Mouse (Mus musculus): ENCODE results near the gene Gtf2i. TPM values are rescaled to one million over a fixed set of nuclear protein-coding genes. Genes with fewer than 3 reads are reported as not detected.

Gene Gtf2i
- polyA plus RNA-seq, 1 experiment, result 408 TPM

- TF ChIP-seq GATA1 (IDR thresholded peaks at IDR 0.05; ENCODE audit: low read length), result no peak
Measured at GRCm38 (mm10) chr5:134295277-134296050, 19.1 kb downstream of the Gtf2i start.

- TF ChIP-seq GATA1 (IDR thresholded peaks at IDR 0.05; ENCODE audit: low read length), result no peak
Measured at GRCm38 (mm10) chr5:134294606-134295005, 20.0 kb downstream of the Gtf2i start.

- TF ChIP-seq GATA1 (IDR thresholded peaks at IDR 0.05; ENCODE audit: low read length), result no peak
Measured at GRCm38 (mm10) chr5:134291096-134291495, 23.5 kb downstream of the Gtf2i start.

DNA sequence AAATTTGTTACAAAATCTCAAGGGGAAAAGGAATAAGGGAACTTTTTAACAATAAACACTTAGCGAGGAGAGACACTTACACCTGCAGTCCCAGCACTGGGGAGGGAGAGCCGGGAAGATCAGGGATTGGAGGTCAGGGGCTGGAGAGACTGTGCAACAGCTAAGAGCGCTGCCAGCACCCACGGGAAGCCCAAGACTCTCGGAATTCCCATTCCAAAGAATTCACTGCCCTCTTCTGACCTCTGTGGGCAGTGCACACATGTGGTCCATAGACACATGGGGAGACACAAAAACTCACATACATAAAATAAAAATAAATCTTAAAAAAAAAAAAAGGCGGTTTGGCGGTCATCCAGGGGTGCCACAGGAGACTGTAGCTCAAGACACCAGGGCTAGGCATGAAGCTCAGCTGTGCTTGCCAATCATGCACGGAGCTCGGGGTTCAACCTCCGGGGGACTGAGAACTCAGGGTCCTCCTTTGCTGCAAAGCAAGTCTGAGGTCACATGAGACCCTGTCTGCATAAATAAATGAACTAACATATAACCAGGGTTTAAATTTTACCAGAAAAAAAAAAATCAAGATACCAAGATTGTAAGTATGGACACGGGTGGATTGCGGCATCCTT lies 24.5 kb downstream of the Gtf2i start:
- TF ChIP-seq GATA1 (IDR thresholded peaks at IDR 0.05; ENCODE audit: low read length), result no peak

DNA sequence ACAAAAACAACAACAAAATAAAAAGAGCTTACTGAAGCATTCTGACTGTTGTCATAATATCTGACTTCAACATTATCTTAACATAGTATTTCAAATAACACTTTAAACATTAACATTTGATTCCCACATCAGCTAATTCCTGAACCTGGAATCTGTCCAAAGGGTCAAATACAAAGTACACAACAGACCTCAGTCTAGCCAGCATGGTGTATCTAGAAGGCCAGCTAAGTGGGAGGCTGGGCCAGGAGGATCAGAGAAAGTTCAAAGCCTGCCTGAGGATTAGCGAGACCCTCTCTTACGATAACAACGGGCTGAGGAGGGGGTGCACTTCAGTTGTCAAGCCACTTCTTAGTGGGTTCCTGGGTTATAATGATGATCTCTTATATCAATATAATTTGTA lies 26.5 kb downstream of the Gtf2i start:
- no peak for TF ChIP-seq GATA1 (IDR thresholded peaks at IDR 0.05; ENCODE audit: low read length)

DNA sequence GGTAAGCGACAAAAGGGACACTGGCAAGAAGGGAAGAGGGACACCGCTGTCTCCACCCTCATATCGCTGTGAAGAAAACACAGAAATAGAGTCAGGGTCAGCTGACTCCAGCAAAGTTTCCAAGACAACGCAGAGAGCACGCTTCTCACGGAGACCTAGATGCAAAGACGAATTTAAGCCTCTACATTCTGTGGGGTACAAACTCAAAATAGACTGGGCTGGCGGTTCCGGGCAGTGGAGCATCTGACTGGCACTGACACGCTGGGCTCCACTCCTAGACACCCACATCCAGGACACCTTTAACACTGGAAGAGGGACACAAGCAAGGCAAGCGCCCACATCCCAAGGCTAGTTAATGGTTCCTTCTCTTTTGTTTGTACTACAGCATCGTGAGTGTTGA lies 29.6 kb downstream of the Gtf2i start:
- no peak for TF ChIP-seq GATA1 (IDR thresholded peaks at IDR 0.05; ENCODE audit: low read length)

GRCm38 (mm10) chr5:134282603-134283002 lies 32.0 kb downstream of the Gtf2i start:
- TF ChIP-seq GATA1 (IDR thresholded peaks at IDR 0.05; ENCODE audit: low read length), result no peak

- no peak for TF ChIP-seq GATA1 (IDR thresholded peaks at IDR 0.05; ENCODE audit: low read length)
Measured at GRCm38 (mm10) chr5:134282076-134282475, 32.5 kb downstream of the Gtf2i start.

- TF ChIP-seq GATA1 (IDR thresholded peaks at IDR 0.05; ENCODE audit: low read length), result no peak
Measured at GRCm38 (mm10) chr5:134279371-134279770, 35.2 kb downstream of the Gtf2i start.

- no peak for TF ChIP-seq GATA1 (IDR thresholded peaks at IDR 0.05; ENCODE audit: low read length)
Measured at GRCm38 (mm10) chr5:134277109-134277508, 37.5 kb downstream of the Gtf2i start.

GRCm38 (mm10) chr5:134275556-134275955 lies 39.0 kb downstream of the Gtf2i start:
- TF ChIP-seq GATA1 (IDR thresholded peaks at IDR 0.05; ENCODE audit: low read length), result no peak

DNA sequence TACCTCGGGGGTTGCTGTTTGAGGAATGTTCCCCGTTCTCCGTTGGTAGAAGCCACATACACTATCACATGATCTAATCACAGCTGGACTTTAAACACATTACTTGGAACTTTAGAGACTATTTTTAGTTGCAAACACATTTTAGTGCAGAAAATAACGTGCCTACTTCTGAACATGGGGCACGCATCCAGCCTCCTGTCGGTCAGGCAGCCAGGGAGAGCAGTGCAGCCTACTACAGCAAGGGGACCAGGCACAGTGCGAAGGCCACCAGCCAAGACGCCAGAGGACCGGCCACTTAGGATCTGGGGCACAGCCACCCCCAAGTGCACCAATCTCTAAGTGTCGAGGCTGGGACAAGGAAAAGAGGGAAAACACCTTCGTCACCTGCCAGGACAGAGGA lies 39.5 kb downstream of the Gtf2i start:
- no peak for TF ChIP-seq GATA1 (IDR thresholded peaks at IDR 0.05; ENCODE audit: low read length)

GRCm38 (mm10) chr5:134273761-134274160 lies 40.8 kb downstream of the Gtf2i start:
- TF ChIP-seq GATA1 (IDR thresholded peaks at IDR 0.05; ENCODE audit: low read length), result no peak

- no peak for TF ChIP-seq GATA1 (IDR thresholded peaks at IDR 0.05; ENCODE audit: low read length)
Measured at GRCm38 (mm10) chr5:134272761-134273160, 41.8 kb downstream of the Gtf2i start.

GRCm38 (mm10) chr5:134271421-134271820 lies 43.1 kb downstream of the Gtf2i start:
- no peak for TF ChIP-seq GATA1 (IDR thresholded peaks at IDR 0.05; ENCODE audit: low read length)

DNA sequence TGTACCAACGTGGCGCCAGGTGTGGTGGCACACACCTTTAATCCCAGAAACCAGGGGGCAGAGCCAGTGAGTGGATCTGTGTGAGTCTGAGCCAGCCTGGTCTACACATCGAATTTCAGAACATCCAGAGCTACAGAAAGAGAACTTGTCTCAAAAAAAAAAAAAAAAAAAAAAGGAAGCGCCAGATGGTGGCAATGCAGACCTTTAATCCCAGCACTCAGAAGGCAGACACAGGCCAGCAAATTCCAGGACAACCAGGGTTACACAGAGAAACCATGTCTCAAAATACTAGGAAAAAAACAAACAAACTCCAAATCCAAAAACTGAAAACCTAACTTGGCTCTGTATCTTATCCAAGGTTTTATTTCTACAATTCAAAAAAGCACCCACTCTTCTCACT lies 44.0 kb downstream of the Gtf2i start:
- TF ChIP-seq GATA1 (IDR thresholded peaks at IDR 0.05; ENCODE audit: low read length), result no peak

GRCm38 (mm10) chr5:134269751-134270150 lies 44.8 kb downstream of the Gtf2i start:
- TF ChIP-seq GATA1 (IDR thresholded peaks at IDR 0.05; ENCODE audit: low read length), result no peak
